Mouse (Mus musculus) thymus, adult 2 months (tissue): ENCODE data around the gene Pld3.

Experiments
- CTCF ChIP-seq: fragments of 200-500 bp; IDR thresholded peaks from 2 replicates; pipeline ENCODE4 v1.5.1; 2012; ENCODE audit warnings: mild to moderate bottlenecking, control low read depth, low read length, moderate library complexity, borderline replicate concordance; ENCODE audit not compliant: control insufficient read depth, poor library complexity, insufficient read depth; ENCODE audit errors: extremely low read depth
- POLR2A ChIP-seq: fragments of 200-500 bp; IDR thresholded peaks from 2 replicates; pipeline ENCODE4 v1.6.1; 2012; ENCODE audit warnings: mild to moderate bottlenecking, low read length, control low read depth, moderate library complexity; ENCODE audit not compliant: control insufficient read depth, poor library complexity, insufficient read depth; ENCODE audit errors: extremely low read depth

GRCm38 (mm10) chr7:27587741-27588140 is 34.7 kb upstream of the Pld3 start:
- TF ChIP-seq POLR2A (no peak), CTCF (no peak)
